Mouse (Mus musculus) large intestine, adult 2 months (tissue): ENCODE measurements around the gene Sox5. TPM values are rescaled to one million over a fixed set of nuclear protein-coding genes. Genes with fewer than 3 reads are reported as not detected.

Experiments used
- DNase-seq: peaks from one replicate; pipeline ENCODE4 v3.0.0-alpha.2; 2012; ENCODE audit warnings: low read depth, low spot score
- WGBS: fragments of 180-500 bp; shearing (Covaris S2); methylation state at CpG from one replicate; pipeline ENCODE4 v1.1.7; 2018; 5-methylcytosine and 5-hydroxymethylcytosine counted together
- polyA plus RNA-seq: library from polyadenylated mRNA; depleted of rRNA; stranded (reverse); fragments of >200 nt; gene quantifications from 2 replicates; pipeline ENCODE4 v1.2.3, GENCODE M21; 2012

The Sox5 gene
- polyA plus RNA-seq, 1 experiment: 0.55 TPM

DNA sequence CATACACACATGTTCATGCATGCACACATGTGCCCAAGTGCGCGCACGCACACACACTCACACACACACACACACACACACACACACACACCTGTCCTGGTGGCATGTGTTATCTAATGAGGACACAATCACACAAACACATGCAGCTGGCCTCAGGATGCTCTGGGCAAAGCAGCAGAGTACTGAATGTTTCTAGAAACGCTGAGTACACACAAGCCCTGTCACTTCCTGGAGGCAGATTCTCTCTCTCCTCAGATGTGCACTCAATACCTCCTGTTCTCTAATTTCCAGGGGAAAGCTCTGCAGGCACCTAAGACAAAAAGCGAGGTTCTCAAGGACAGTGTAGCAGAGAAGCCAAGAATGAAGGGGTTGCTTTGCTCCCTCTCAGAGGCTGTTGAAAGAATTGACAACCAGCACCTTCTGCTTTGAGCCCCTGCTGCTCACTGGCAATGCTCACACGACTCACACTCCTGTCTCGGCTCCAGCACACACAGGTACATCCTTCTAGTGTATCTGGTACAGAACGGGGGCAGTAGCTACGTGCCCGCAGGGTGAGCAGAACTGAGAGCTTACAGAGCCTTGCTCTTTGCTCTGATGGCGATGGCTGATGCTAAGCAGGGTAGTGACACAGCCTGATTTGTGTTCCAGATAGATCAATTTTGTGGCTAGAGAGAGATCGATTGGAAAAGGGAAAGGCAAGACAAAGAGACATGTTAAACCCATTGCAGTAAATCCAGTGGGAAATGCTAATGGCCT is 833.0 kb downstream of the Sox5 start:
- no peak for DNase-seq
- WGBS: 78% methylated on average over 12 of the region's 12 CpGs

DNA sequence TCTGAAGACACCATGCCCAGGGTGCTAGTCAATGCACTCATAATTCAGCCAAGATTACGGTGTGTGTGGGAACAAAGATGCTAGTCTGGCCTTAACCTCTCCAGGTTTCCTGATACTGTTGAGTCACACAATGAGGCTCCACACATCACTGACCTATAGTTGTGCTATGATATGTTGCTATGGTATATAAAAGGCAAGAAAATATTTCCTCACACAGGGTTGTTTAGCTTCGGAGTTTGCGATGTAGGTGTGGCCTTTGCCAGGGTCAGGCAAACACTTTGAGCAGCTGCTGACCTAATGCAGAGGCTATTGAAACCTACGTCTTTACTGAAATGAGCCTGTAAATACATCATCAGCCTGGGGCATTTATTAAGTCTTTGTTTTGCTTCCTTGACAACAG is 833.7 kb downstream of the Sox5 start:
- WGBS: 44% methylated on average over 4 of the region's 4 CpGs
- DNase-seq: no peak

DNA sequence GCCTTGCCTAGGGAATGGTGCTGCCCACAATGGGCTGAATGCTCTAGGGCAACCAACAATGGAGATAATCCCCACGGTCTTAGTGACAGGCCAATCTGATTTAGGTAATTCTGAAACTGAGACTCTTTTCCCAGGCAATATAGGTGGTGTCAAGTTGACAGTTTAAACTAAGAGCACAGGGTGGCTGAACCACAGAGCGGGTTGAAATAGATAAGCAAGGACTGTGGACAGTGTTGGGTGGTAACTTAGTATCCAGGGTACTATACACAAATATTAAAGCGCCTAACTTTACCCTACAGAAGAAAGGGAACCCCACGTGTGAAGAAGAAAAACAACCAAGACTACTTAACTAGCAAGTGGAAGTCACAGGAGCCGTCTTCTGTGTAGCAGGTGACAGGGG is 838.7 kb downstream of the Sox5 start:
- 90% methylated on average over 5 of the region's 5 CpGs for WGBS
- no peak for DNase-seq

DNA sequence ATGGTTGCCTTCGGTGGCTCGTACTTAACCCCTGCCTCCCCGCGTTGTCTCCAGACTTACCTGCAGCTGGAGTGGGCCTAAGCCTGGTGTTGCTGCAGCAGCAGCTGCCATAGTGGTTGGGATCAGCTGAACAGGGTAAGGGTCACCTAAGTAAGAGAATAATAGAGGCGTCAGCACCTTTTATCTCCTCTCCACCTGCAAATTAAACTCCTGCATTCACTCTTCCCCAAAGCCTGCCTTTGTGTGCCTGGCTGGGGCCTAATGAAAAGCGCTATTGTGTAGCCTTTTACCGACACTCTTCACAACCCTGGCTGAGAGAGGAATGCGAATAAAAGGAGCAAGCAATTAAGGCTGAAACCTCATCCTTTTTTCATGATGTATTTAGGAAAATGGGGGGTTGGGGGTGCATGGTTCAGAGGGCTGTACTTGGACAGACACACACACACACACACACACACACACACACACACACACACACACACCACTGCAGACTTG is 840.4 kb downstream of the Sox5 start:
- no peak for DNase-seq
- 63% methylated on average over 8 of the region's 8 CpGs for whole genome bisulfite sequencing

DNA sequence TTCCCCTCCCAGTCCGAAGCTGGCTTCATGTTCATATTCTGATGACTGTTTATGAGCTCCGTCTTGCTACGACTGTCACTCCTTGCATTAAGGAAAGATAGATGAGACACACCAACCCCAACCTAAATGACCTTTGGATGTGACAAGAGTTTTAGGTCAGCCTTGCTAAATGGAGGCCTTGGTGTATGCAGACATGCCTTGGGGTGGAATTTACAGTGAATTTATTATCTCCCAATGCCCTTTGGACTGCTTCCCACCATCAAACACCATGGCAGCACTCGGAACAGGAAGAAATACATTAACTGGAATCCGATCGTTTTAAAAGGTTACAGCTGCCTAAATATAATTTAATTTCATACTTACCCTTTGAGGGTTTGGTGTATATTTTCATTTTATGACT is 858.6 kb downstream of the Sox5 start:
- DNase-seq: no peak
- WGBS: 24% methylated on average over 6 of the region's 6 CpGs

DNA sequence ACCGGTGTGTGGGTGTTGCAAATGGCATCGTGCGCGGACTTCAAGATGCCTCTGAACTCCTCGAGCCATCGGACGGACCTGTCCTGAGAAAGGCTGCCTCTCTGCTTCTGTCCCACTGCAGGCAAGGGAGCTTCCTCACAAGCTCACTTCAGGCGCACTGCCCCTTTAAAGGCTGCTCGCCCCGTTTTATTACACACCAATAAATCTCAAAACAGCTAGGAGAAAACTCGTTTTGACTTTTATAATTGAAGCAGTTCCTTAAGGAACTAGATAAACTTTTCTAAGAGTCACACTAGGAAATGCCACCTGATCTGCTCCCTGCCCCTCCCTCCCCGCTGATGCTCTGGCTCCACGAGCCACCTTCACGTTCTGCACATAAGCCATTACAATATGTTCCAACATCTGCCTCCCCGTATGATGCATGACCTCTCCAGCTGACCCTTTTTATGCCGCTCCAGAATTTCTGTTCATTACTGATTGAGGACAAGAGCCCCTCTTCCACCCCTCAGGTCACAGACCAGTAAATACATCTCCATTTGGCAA is 863.3 kb downstream of the Sox5 start:
- no peak for DNase-seq
- WGBS: 14% methylated on average over 16 of the region's 16 CpGs

DNA sequence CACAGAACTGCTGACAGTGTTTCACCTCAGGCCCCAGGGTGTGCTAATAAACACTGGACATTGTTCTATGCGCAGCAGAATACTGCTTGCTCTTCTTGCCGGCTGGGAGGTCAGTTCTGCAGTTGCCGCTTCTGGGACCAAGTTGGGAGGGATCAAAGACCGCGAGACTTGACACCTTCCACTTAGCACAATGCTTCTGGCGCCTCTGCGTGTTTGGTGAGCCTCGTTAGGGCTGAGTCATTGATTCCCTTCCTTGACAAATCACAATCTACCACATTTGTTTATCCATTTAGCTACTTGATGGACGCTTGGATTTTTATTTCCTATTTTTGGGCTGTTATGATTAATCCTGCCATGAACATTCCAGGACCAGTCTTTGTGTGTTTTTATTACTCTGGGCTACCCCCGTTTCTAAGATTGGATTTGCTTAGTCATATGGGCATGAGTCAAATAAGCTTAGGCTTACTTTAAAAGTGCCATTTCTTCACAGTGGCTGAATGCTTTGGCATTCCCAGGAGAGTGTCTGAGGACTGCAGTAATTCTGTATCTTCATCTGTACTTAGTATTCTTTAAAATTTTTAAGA is 865.5 kb downstream of the Sox5 start:
- WGBS: 74% methylated on average over 10 of the region's 10 CpGs
- DNase-seq: no peak

DNA sequence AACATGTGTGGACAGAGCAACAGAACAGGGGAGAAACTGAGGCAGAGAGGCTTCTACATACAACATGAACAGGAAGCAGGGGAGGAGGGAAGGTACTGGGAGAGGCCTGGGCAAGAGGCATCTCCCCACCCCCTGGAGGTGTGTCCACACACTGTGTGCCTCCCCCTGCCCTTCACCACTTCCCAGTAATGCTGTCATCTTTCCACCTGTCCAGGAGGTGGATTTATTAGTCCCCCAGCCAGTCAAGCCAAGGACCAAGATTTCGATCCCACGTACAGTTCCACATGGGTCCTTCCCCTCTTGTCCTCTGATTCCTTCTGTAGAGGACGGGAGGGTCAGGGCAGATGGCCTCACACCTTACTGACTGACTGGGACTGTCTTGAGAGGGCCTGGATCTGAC is 866.1 kb downstream of the Sox5 start:
- WGBS: 98% methylated on average over 3 of the region's 3 CpGs
- DNase-seq: no peak

DNA sequence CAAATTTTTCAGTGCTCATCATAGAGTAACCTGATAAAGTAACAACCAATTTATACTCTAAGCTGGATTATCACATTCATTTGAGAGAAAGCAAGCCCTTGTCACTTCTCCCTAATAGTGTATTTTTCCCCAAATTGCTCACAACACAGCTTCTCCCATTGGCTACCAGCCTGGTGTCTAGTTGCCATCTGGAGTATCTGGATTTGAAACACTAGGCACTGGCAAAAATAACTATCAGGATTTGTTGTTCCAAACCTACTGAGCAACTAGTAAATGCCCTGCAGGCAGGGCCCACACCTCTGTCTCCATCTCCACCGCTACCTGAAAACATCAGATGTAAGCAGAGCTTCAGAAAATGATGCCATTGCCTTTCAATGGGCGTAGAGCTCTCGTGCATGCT is 869.5 kb downstream of the Sox5 start:
- WGBS: 95% methylated on average over 3 of the region's 3 CpGs
- DNase-seq: no peak

DNA sequence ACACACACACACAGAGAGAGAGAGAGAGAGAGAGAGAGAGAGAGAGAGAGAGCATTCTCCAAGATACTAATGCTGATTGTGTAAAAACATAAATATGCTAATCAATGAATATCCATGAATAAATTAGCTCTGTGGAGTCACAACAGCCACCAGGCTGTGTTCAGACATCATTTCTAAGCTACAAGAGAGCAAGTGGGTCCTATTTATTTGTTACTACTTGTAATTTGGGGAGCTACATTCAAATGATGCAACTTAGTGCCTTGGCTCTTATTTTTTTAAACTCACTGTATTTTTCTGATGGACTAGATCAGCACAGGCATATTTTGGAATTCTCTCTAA is 877.1 kb downstream of the Sox5 start:
- DNase-seq: no peak

DNA sequence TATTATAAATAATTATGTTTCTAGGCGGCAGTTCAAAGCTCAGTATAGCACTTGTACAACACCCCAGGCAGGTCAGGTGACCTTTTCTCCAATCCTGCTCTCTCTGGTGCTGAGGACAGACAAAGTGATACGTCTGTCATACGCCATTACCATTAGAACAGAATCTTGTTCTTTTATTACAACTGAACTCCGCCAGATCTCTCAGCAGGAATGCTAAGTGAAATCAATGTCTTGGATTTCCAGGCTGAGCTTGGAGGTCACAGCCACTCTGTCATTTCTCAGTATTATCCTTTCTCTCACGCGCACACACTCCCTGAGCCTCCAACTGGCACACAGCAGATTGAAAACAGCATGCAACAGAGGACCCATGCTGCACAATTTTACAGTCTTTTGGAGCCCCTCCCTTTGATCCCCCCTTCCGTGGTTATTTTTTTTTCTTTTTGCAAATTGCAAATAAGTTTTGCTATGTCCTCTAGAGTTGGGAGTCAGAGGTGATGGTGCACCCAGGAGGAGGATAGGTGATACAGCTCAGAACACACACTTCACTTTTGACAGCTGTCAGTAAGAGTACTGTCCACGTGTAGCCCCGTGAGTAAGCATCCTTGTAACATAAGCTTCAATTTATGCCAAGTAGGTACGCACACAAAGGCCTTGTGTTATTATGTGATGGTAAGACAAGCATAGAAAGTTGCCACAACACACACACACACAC is 877.6 kb downstream of the Sox5 start:
- DNase-seq: no peak
- 83% methylated on average over 10 of the region's 10 CpGs for WGBS

DNA sequence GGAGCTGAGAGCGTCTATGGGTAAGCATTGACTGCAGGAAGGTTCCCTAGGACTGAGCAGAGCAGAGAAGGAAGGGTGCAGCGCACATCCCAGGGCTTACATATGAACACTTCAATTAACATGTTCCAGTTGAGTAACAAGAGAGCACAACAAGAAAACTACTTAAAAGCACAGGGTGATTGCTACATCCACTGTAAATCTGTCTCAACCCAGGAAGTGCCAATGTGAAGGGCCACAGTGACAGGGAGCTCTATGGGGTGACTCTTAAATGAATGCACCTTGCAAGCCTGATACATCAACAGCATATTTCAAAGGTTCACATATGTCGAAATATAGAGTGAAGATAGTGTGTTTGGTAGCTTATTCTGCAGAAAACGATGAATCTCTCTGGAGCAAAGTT is 880.9 kb downstream of the Sox5 start:
- 81% methylated on average over 4 of the region's 4 CpGs for WGBS
- no peak for DNase-seq

DNA sequence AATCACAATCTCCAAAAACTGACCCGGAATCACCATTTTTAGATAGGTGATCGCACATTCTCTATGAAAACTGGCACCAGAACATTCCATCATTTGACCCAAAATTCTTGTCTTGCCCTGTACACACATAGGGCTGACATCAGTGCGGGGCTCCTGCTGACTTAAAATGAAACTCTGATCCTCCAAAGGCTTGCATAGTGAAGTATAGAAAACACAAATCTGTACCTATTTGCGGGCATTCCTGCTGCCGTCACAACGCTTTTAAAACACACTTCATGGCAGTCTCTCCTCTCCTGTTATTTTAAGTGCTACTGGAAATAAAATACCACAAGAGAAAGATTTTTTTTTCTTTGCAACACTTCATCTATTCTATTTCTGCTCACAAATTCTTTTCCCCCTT is 886.7 kb downstream of the Sox5 start:
- DNase-seq: no peak
- 90% methylated on average over 6 of the region's 6 CpGs for WGBS

DNA sequence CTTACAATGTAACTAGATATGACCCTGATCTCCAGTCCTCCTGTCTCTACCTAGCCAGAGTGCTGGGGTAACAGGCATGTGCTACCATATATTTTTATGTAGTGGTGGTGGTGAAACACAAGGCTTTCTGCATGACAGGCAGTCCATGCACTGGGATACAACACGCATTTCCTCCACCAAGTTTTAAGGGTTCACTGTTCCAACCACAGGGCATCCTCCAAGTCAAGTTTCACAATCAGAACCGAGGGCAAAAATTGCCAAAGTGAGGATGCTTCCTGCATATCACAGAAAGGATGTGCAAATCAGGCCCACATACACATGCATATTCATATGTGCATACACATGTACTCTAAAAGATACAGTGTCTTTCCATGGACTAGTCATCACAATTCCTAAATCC is 888.9 kb downstream of the Sox5 start:
- WGBS: 83% methylated on average over 2 of the region's 2 CpGs

DNA sequence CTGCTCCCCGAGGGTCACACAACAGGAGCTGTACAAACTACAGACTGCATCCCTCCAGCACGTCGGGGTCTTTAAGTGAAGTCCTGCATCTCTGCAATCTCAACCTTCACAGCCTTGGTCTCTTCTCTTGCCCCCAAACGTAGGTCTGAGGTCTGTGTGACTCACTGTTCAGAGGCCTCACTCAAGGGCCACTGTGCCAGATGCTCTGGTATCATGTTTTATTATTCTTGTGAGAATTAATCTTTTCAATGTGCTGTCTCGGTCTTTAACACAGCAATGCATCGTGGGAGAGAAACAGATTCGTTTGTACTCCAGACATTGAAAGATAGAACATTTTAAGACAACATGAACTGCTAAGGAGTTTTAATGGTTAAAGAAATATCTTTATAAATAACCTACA is 893.2 kb downstream of the Sox5 start:
- 73% methylated on average over 7 of the region's 7 CpGs for WGBS

More for the DNA sequence above, 888.9 kb downstream of the Sox5 start:
- DNase-seq: no peak

DNA sequence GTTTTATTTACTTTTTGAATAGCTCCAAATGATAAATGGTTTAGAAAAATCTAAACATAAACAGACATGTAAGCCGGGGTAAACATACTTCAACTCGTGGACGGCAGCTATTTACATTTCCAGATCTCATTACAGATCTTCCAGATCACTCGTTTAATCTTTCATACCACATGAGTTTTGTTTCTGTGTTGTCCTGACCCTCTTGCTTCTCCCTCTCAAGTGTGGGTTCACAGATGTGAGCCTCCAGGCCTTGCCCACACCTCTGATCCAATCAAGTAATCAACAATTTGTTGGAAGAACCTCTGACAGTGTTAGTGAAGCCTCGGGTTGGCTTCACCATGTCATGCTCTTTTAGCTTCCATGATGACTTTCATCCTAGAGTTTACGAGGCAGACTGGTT is 903.3 kb downstream of the Sox5 start:
- 66% methylated on average over 6 of the region's 6 CpGs for WGBS

More for the DNA sequence above, 893.2 kb downstream of the Sox5 start:
- no peak for DNase-seq

DNA sequence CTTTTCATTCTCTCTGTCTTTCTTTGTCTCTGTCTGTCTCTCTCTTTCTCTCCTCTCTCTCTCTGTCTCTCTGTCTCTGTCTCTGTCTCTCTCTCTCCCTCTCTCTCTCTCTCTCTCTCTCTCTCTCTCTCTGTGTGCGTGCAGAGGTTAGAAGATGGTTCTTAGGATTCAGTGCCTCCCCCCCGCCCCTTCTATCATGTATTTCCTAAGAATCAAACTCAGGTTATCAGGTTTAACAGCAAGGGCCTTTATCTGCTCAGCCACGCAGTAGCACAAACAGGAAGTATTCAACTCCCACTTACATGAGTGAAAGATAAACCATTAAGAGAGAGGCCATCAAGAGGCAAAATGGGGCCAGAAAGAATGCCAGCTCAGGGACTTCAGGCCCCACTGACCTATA is 913.0 kb downstream of the Sox5 start:
- DNase-seq: no peak
- WGBS: 91% methylated on average over 3 of the region's 3 CpGs

More for the DNA sequence above, 903.3 kb downstream of the Sox5 start:
- no peak for DNase-seq

DNA sequence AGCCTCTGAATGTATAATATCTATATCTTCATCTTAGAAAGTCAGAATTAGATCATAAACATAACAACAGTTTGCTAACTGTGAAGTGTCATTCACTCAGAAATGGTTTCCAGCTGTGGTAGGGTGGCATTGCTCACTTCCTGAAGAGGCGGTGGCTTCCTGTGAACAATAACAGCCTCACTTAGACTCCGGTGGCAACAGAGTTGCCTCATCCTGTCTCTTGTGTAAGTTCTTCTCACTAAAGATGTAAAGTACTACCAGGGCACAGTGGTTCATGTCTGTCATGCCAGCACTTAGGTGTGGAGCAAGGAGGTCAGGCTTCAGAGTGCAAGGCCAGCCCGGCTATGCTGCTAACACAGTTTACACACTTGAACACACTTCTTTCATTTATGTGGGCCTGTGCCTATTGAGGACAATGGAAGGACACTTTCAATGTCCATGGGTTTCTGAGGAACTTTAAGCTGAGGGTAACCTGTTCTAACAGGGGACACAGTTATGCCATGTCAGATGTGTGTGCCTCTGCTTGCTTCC is 913.6 kb downstream of the Sox5 start:
- DNase-seq: no peak
- 73% methylated on average over 3 of the region's 3 CpGs for WGBS

DNA sequence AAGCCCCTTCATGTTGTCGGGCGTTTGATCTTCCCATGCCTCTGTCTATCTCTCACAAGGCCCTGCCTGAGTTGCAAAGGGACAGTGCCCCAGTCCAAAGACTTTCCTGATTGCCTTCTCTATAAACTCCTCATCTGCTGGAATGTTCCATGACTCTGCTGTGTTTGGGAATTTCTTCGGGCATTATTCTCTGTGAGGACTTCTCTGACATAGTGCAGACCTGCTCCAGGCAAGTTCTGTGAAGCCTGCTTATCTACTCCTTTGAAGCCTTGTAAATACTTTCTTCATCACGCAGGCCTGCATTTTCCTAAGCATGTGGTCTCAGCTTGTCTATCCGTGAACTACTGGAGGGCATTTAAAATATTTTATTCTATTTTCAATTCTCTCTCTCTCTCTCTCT is 914.7 kb downstream of the Sox5 start:
- WGBS: 70% methylated on average over 5 of the region's 5 CpGs
- DNase-seq: no peak

DNA sequence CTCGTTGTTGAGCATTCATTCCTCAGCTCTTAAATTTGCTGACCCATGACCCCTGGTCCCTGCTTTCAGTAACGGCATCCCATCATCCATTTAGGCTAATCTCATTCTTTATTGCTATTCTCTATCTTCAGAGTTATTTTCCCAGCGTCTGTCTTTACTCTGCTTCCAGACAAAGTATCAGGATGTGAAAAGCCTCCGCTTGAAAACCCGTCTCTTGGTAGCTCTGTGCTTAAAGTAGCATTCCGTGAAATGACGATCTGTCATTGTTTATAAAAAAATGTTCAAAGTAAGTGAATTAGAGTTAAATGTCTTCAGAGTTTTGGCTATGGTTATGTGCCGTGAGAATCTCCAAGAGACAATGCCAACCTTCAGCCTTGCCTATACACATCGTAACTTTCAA is 915.2 kb downstream of the Sox5 start:
- no peak for DNase-seq
- 75% methylated on average over 9 of the region's 9 CpGs for WGBS
